Mouse (Mus musculus): ENCODE measurements around the gene Tec. TPM values are rescaled to one million over a fixed set of nuclear protein-coding genes. Genes with fewer than 3 reads are reported as not detected.
"Not testable (repeated sequence)": the region's sequence is repeated elsewhere in the genome, so short reads cannot be mapped to it uniquely, and the experiment has no call there.

Tec gene
- polyA plus RNA-seq, 1 experiment from 2014 or later: 12.1 TPM

GRCm38 (mm10) chr5:72829506-72830067 is 38.7 kb downstream of the Tec start:
- H3K4me3 ChIP-seq (ENCODE audit: low read length): no peak overlapping the region
- peaks cover 20% of the 10 kb centered on the region for H3K4me1 ChIP-seq (ENCODE audit: insufficient read depth, low read length)
- peak; percentile 41 for ATAC-seq (ENCODE audit: low FRiP score, low TSS enrichment)
- H3K36me3 ChIP-seq (ENCODE audit: insufficient read depth, low read length): no peaks in the 10 kb centered on the region
- WGBS: 89% methylated on average over 7 of the region's 7 CpGs
- H3K9me3 ChIP-seq (ENCODE audit: low read length): no peaks in the 10 kb centered on the region
- H3K27ac ChIP-seq (ENCODE audit: low read length): no peak overlapping the region
- H3K4me2 ChIP-seq (replicated peaks; ENCODE audit: low read depth, low read length): no peak overlapping the region
- H3K27me3 ChIP-seq (ENCODE audit: insufficient read depth, low read length): no peaks in the 10 kb centered on the region
- no peak overlapping the region for H3K9ac ChIP-seq (replicated peaks; ENCODE audit: low read length)

GRCm38 (mm10) chr5:72828401-72828800 is 39.9 kb downstream of the Tec start:
- H3K9ac ChIP-seq (replicated peaks; ENCODE audit: low read length): no peak overlapping the region
- H3K36me3 ChIP-seq (ENCODE audit: insufficient read depth, low read length): no peaks in the 10 kb centered on the region
- peaks cover 20% of the 10 kb centered on the region for H3K4me1 ChIP-seq (ENCODE audit: insufficient read depth, low read length)

DNA sequence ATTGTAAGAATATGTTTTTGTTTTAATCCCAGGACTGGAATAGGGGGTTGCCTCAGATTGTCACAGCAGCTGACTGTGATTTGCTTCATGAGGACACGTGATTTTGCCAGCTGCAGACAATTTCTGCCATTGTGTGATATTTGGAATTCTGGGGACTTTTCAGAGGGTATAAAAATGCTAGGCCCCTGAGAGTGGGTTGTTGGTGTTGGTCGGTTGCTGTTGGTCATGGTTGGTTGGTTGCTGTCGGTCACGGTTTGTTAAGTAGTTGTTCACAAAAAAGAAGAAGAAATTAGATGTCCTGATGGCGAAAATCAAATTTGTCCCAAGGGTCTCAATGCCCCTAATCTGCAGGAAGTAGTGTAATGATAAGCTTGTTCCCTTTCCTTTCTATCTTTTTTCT is 40.8 kb downstream of the Tec start:
- no peak overlapping the region for H3K4me2 ChIP-seq (replicated peaks; ENCODE audit: low read depth, low read length)
- H3K4me1 ChIP-seq (ENCODE audit: insufficient read depth, low read length): peaks cover 20% of the 10 kb centered on the region
- H3K36me3 ChIP-seq (ENCODE audit: insufficient read depth, low read length): no peaks in the 10 kb centered on the region
- no peaks in the 10 kb centered on the region for H3K9me3 ChIP-seq (ENCODE audit: low read length)
- no peak overlapping the region for H3K9ac ChIP-seq (replicated peaks; ENCODE audit: low read length)
- WGBS: 46% methylated on average over 5 of the region's 5 CpGs
- H3K27ac ChIP-seq (ENCODE audit: low read length): no peak overlapping the region
- no peak overlapping the region for H3K4me3 ChIP-seq (ENCODE audit: low read length)
- no peak for ATAC-seq (ENCODE audit: low FRiP score, low TSS enrichment)
- no peaks in the 10 kb centered on the region for H3K27me3 ChIP-seq (ENCODE audit: insufficient read depth, low read length)

More at GRCm38 (mm10) chr5:72828401-72828800, 39.9 kb downstream of the Tec start:
- no peak overlapping the region for H3K4me2 ChIP-seq (replicated peaks; ENCODE audit: low read depth, low read length)
- no peak for ATAC-seq (ENCODE audit: low FRiP score, low TSS enrichment)
- H3K9me3 ChIP-seq (ENCODE audit: low read length): no peaks in the 10 kb centered on the region
- WGBS: 9% methylated on average over 1 of the region's 1 CpGs
- no peaks in the 10 kb centered on the region for H3K27me3 ChIP-seq (ENCODE audit: insufficient read depth, low read length)
- peak overlapping the region; percentile 55; the same call in 1 of the 2 replicates for H3K27ac ChIP-seq (ENCODE audit: low read length)
- no peak overlapping the region for H3K4me3 ChIP-seq (ENCODE audit: low read length)

DNA sequence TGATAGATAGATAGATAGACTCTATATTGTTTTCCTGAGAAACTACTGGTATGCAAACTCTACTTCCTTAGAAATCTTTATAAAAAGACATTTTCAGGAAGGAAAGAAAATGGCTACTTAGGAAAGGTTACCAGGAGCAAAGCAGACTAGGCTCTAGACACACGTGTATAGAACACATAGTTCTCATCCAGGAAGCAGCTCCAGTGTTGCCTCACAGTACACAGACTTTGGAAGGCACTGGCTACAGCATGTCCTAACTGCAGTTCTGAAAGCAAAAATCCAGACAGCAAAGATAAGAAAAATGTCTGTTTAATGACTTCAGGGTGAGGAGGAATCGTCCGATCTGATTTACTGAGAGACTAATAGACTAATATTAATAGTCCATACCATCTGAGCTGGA is 41.8 kb downstream of the Tec start:
- Histone ChIP-seq H3K4me2 (replicated peaks; ENCODE audit: low read depth, low read length) (no peak overlapping the region), H3K9me3 (ENCODE audit: low read length) (no peaks in the 10 kb centered on the region), H3K27ac (ENCODE audit: low read length) (no peak overlapping the region), H3K4me1 (ENCODE audit: insufficient read depth, low read length) (peaks cover 20% of the 10 kb centered on the region), H3K9ac (replicated peaks; ENCODE audit: low read length) (no peak overlapping the region), H3K4me3 (ENCODE audit: low read length) (no peak overlapping the region), H3K36me3 (ENCODE audit: insufficient read depth, low read length) (no peaks in the 10 kb centered on the region), H3K27me3 (ENCODE audit: insufficient read depth, low read length) (no peaks in the 10 kb centered on the region)
- no peak for ATAC-seq (ENCODE audit: low FRiP score, low TSS enrichment)
- 66% methylated on average over 3 of the region's 3 CpGs for WGBS

- WGBS: 70% methylated on average over 3 of the region's 3 CpGs
- no peak overlapping the region for H3K4me3 ChIP-seq (ENCODE audit: low read length)
- ATAC-seq (ENCODE audit: low FRiP score, low TSS enrichment): no peak
- H3K36me3 ChIP-seq (ENCODE audit: insufficient read depth, low read length): no peaks in the 10 kb centered on the region
- no peak overlapping the region for H3K4me2 ChIP-seq (replicated peaks; ENCODE audit: low read depth, low read length)
- H3K27ac ChIP-seq (ENCODE audit: low read length): no peak overlapping the region
- H3K27me3 ChIP-seq (ENCODE audit: insufficient read depth, low read length): no peaks in the 10 kb centered on the region
- no peak overlapping the region for H3K9ac ChIP-seq (replicated peaks; ENCODE audit: low read length)
- H3K9me3 ChIP-seq (ENCODE audit: low read length): no peaks in the 10 kb centered on the region
- H3K4me1 ChIP-seq (ENCODE audit: insufficient read depth, low read length): peaks cover 23% of the 10 kb centered on the region
Measured at GRCm38 (mm10) chr5:72820651-72821050, 47.6 kb downstream of the Tec start.

DNA sequence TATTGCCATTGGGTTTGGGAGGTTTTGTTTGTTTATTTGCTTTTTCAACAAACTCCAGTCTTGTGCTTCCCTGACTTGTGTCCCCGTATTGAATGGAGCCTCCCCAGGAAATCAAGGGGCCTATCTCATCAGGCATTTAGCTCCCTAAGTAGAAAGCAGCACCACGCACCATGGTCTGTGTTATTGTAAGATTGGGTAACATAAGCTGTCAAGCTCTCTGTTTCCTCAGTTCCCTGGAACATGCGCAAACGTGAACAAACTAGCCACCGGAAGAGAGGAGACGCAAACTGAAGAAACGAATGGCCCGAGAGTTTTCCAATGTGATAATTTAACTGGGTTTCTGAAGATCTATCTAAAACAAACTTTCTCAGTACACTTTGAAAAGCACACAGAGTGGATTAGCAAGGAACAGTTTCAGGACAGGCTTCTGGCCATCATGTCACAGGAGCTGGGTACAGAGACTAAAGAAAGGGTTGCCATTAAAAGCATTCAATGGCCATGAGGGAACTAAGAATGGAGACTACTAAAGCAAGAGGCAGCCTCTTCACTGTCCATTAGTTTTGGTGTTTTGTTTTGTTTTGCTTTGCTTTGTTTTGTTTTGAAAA is 48.1 kb downstream of the Tec start:
- H3K27me3 ChIP-seq (ENCODE audit: insufficient read depth, low read length): no peaks in the 10 kb centered on the region
- H3K4me1 ChIP-seq (ENCODE audit: insufficient read depth, low read length): peaks cover 23% of the 10 kb centered on the region
- no peak overlapping the region for H3K9ac ChIP-seq (replicated peaks; ENCODE audit: low read length)
- no peak overlapping the region for H3K4me3 ChIP-seq (ENCODE audit: low read length)
- no peak for ATAC-seq (ENCODE audit: low FRiP score, low TSS enrichment)
- no peaks in the 10 kb centered on the region for H3K9me3 ChIP-seq (ENCODE audit: low read length)
- no peak overlapping the region for H3K4me2 ChIP-seq (replicated peaks; ENCODE audit: low read depth, low read length)
- no peaks in the 10 kb centered on the region for H3K36me3 ChIP-seq (ENCODE audit: insufficient read depth, low read length)
- 66% methylated on average over 8 of the region's 8 CpGs for WGBS
- H3K27ac ChIP-seq (ENCODE audit: low read length): no peak overlapping the region

GRCm38 (mm10) chr5:72818513-72819180 is 49.6 kb downstream of the Tec start:
- H3K9ac ChIP-seq (replicated peaks; ENCODE audit: low read length): no peak overlapping the region
- no peaks in the 10 kb centered on the region for H3K9me3 ChIP-seq (ENCODE audit: low read length)
- WGBS: 87% methylated on average over 5 of the region's 5 CpGs
- H3K4me1 ChIP-seq (ENCODE audit: insufficient read depth, low read length): peaks cover 23% of the 10 kb centered on the region
- H3K27me3 ChIP-seq (ENCODE audit: insufficient read depth, low read length): no peaks in the 10 kb centered on the region
- H3K4me2 ChIP-seq (replicated peaks; ENCODE audit: low read depth, low read length): no peak overlapping the region
- H3K4me3 ChIP-seq (ENCODE audit: low read length): no peak overlapping the region
- no peak overlapping the region for H3K27ac ChIP-seq (ENCODE audit: low read length)
- ATAC-seq (ENCODE audit: low FRiP score, low TSS enrichment): no peak
- H3K36me3 ChIP-seq (ENCODE audit: insufficient read depth, low read length): no peaks in the 10 kb centered on the region

DNA sequence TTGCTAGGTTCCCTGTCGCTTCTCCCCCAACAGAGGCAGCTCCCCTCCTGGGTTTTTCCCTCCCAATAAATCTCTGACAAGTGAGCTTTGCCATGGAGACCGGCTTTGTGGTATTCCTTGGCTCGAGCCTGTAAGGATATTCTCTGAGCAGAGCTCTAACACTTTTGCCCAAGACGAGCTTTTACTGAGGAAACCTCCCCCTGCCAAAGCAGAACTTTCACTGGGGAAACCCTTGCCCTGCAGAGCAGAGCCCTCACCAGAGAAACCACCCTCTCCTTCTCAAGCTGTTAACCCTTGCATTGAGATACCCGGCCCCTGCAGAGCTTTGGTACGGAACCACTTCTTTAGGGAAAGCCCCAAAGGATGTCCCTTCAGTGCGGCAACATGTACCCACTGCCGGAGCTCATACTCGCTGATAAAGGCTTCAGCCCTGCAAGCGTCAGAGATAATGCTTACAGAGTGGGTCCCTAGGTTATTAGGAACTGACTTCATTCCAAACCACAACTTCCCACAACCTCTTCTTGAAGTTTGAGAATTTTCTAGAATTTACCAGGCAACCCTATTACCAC is 50.7 kb downstream of the Tec start:
- peaks cover 28% of the 10 kb centered on the region for H3K4me1 ChIP-seq (ENCODE audit: insufficient read depth, low read length)
- no peak overlapping the region for H3K4me2 ChIP-seq (replicated peaks; ENCODE audit: low read depth, low read length)
- WGBS: 39% methylated on average over 10 of the region's 10 CpGs
- H3K27ac ChIP-seq (ENCODE audit: low read length): 0 out of 2 replicates have a peak overlapping the region, but pooled peaks have one; percentile 4
- H3K4me3 ChIP-seq (ENCODE audit: low read length): no peak overlapping the region
- no peaks in the 10 kb centered on the region for H3K27me3 ChIP-seq (ENCODE audit: insufficient read depth, low read length)
- no peaks in the 10 kb centered on the region for H3K9me3 ChIP-seq (ENCODE audit: low read length)
- ATAC-seq (ENCODE audit: low FRiP score, low TSS enrichment): peak; percentile 54; the same call in 1 of the 2 replicates
- H3K9ac ChIP-seq (replicated peaks; ENCODE audit: low read length): no peak overlapping the region
- no peaks in the 10 kb centered on the region for H3K36me3 ChIP-seq (ENCODE audit: insufficient read depth, low read length)

GRCm38 (mm10) chr5:72816960-72817359 is 51.3 kb downstream of the Tec start:
- whole genome bisulfite sequencing: 53% methylated on average over 7 of the region's 7 CpGs
- Histone ChIP-seq H3K4me1 (ENCODE audit: insufficient read depth, low read length) (peaks cover 28% of the 10 kb centered on the region), H3K27ac (ENCODE audit: low read length) (0 out of 2 replicates have a peak overlapping the region, but pooled peaks have one; percentile 34), H3K4me2 (replicated peaks; ENCODE audit: low read depth, low read length) (0 out of 2 replicates have a peak overlapping the region, but pooled peaks have one; percentile 4)
- not testable (repeated sequence) for H3K9ac ChIP-seq (replicated peaks; ENCODE audit: low read length); H3K9me3 ChIP-seq (ENCODE audit: low read length); H3K4me3 ChIP-seq (ENCODE audit: low read length); H3K27me3 ChIP-seq (ENCODE audit: insufficient read depth, low read length); ATAC-seq (ENCODE audit: low FRiP score, low TSS enrichment); H3K36me3 ChIP-seq (ENCODE audit: insufficient read depth, low read length)

All from kidney, embryonic 16.5 days (tissue).